Mouse (Mus musculus) liver, postnatal 0 days (tissue): ENCODE results near the gene Vezf1.

Source experiments
- CTCF ChIP-seq: sonication (generic); IDR thresholded peaks from 2 replicates; pipeline ENCODE4 v1.5.1; 2016; ENCODE audit warnings: antibody characterized with exemption, low read depth
- EP300 ChIP-seq: IDR thresholded peaks from 2 replicates; pipeline ENCODE4 v1.6.1; 2016; ENCODE audit warnings: antibody characterized with exemption, low read depth, mild to moderate bottlenecking

DNA sequence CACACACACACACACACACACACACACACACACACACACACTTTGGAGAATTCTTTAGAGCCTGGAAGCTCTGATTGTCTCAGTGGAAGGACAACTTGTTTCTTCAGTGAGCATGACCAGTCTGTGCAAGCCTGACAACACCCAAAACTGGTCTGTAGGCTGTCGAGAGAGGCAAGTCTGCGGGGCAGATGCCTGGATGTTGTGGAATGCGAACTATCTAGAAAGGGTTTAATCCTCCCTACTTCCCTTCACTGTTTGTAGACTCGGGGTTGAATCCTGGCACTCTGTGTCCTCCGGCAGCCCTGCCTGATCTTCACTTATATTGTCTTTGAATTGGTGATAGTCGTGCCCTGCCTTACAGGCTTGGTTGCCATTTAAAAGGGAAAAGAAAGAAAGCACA is 55.7 kb downstream of the Vezf1 start:
- TF ChIP-seq CTCF (no peak), EP300 (no peak)
